Mouse (Mus musculus): ENCODE results near the gene Gpalpp1. TPM values are rescaled to one million over a fixed set of nuclear protein-coding genes. Genes with fewer than 3 reads are reported as not detected.
A peak's percentile ranks its signal among the peaks of the same experiment; 100 is the strongest.

Gpalpp1 gene
- polyA plus RNA-seq, 1 experiment = 4.2 TPM

DNA sequence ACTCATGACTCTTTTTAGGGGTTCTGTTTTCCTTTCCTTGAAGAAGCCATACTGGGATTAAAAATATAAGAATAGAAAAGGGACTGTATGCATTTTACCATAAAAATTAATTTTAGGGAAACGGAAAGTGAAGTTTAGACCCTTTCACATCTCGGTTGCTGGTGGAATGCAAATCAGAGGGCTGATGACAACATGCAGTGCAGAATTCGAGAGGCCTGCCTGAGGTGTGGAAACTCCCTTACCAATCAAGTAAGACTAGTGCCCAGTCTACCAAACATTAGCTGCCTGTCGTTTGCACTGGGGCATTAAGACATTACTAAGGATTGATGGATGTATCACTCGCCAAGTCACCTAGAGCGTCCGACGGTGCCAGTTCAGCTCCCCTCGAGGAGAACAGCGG is 37.7 kb upstream of the Gpalpp1 start:
- no peaks in the 10 kb centered on the region for H3K79me2 ChIP-seq (ENCODE audit: control insufficient read depth, insufficient read depth)
- no peak overlapping the region for H3K4me3 ChIP-seq
- H3K27me3 ChIP-seq (ENCODE audit: control insufficient read depth, insufficient read depth, insufficient read length) = no peaks in the 10 kb centered on the region
- H3K4me2 ChIP-seq (ENCODE audit: low read depth) = no peak overlapping the region
- H3ac ChIP-seq (ENCODE audit: control insufficient read depth, insufficient read length) = no peak overlapping the region
- no peak for TF ChIP-seq CEBPB (IDR thresholded peaks at IDR 0.05; ENCODE audit: insufficient read depth, poor library complexity, severe bottlenecking)
- TF ChIP-seq TCF12 (IDR thresholded peaks at IDR 0.05; ENCODE audit: insufficient read depth, poor library complexity, severe bottlenecking) = no peak
- TF ChIP-seq POLR2A (IDR thresholded peaks at IDR 0.05; ENCODE audit: insufficient read length, low read depth) = no peak
- no peak for TF ChIP-seq MYOG (IDR thresholded peaks at IDR 0.05; ENCODE audit: control insufficient read depth in 1 of 3, insufficient read depth in 1 of 3, insufficient read length in 2 of 3, low read depth in 2 of 3)
- no peak for TF ChIP-seq MYOD1 (IDR thresholded peaks at IDR 0.05; ENCODE audit: control insufficient read depth in 1 of 3, insufficient read length in 2 of 3, low read depth in 2 of 3)
- no peak for TF ChIP-seq E2F4 (IDR thresholded peaks at IDR 0.05; ENCODE audit: insufficient read depth)
- TF ChIP-seq TCF3 (IDR thresholded peaks at IDR 0.05; ENCODE audit: insufficient read length, low read depth) = no peak
- no peak for TF ChIP-seq POLR2AphosphoS2 (IDR thresholded peaks at IDR 0.05; ENCODE audit: insufficient read length, low read depth)
- TF ChIP-seq MAX (IDR thresholded peaks at IDR 0.05; ENCODE audit: low read depth) = no peak
- TF ChIP-seq REST (IDR thresholded peaks at IDR 0.05; ENCODE audit: insufficient read depth, insufficient read length) = no peak
- no peak for TF ChIP-seq SRF (IDR thresholded peaks at IDR 0.05; ENCODE audit: control insufficient read depth, insufficient read length, low read depth)
- H3K36me3 ChIP-seq (ENCODE audit: control insufficient read depth, insufficient read depth) = no peaks in the 10 kb centered on the region

DNA sequence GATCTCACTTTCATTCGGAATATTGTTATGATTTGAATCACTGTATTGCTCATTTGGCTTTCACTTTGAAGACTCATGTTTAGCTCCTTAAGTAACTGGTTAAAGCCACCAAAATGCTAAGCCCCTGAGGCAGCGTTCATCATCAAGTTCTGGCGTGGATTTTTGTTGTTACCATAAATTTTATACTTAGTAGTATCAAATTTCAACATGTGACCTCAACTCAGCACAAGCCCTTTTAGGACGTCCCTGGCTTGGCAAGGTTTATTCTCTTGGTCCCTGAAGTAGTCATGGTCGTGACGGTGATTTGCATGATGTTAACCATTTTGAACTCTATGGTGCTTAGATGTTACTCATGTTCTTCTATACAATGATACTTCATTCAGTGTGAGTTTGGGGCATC is 36.5 kb upstream of the Gpalpp1 start:
- Histone ChIP-seq H3K79me2 (ENCODE audit: control insufficient read depth, insufficient read depth) (no peaks in the 10 kb centered on the region), H3K36me3 (ENCODE audit: control insufficient read depth, insufficient read depth) (no peaks in the 10 kb centered on the region), H3K4me3 (no peak overlapping the region), H3ac (ENCODE audit: control insufficient read depth, insufficient read length) (no peak overlapping the region), H3K27me3 (ENCODE audit: control insufficient read depth, insufficient read depth, insufficient read length) (no peaks in the 10 kb centered on the region), H3K4me2 (ENCODE audit: low read depth) (no peak overlapping the region)
- TF ChIP-seq USF1 (IDR thresholded peaks at IDR 0.05; ENCODE audit: low read depth) (peak; percentile 47), POLR2A (IDR thresholded peaks at IDR 0.05; ENCODE audit: insufficient read length, low read depth) (no peak)

DNA sequence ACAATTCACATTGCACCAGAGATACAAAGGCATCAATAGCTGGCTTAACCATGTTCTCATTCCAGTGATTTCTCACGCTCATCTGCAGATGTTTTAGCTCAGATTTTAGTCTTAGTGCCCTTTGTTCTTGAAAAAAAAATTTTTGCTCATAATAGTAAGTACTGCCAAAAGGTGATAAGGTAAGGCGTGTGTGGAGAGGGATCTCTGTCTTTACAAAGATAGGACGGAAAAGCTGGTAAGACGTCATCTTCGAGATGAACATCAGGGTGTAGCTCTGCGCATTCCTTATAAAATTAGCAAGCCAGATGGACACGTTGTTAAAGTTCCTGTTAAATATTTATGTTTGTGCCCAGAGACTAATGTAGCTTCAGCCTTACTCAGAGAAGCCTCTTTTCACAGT is 35.3 kb upstream of the Gpalpp1 start:
- TF ChIP-seq TCF3 (IDR thresholded peaks at IDR 0.05; ENCODE audit: insufficient read length, low read depth) (no peak), E2F4 (IDR thresholded peaks at IDR 0.05; ENCODE audit: insufficient read depth) (no peak), SRF (IDR thresholded peaks at IDR 0.05; ENCODE audit: control insufficient read depth, insufficient read length, low read depth) (no peak), MYOG (IDR thresholded peaks at IDR 0.05; ENCODE audit: control insufficient read depth in 1 of 3, insufficient read depth in 1 of 3, insufficient read length in 2 of 3, low read depth in 2 of 3) (no peak), CEBPB (IDR thresholded peaks at IDR 0.05; ENCODE audit: insufficient read depth, poor library complexity, severe bottlenecking) (no peak), POLR2A (IDR thresholded peaks at IDR 0.05; ENCODE audit: insufficient read length, low read depth) (no peak), TCF12 (IDR thresholded peaks at IDR 0.05; ENCODE audit: insufficient read depth, poor library complexity, severe bottlenecking) (no peak), POLR2AphosphoS2 (IDR thresholded peaks at IDR 0.05; ENCODE audit: insufficient read length, low read depth) (no peak), MYOD1 (IDR thresholded peaks at IDR 0.05; ENCODE audit: control insufficient read depth in 1 of 3, insufficient read length in 2 of 3, low read depth in 2 of 3) (no peak), MAX (IDR thresholded peaks at IDR 0.05; ENCODE audit: low read depth) (no peak), REST (IDR thresholded peaks at IDR 0.05; ENCODE audit: insufficient read depth, insufficient read length) (no peak), USF1 (IDR thresholded peaks at IDR 0.05; ENCODE audit: low read depth) (no peak)
- Histone ChIP-seq H3K27me3 (ENCODE audit: control insufficient read depth, insufficient read depth, insufficient read length) (no peaks in the 10 kb centered on the region), H3K36me3 (ENCODE audit: control insufficient read depth, insufficient read depth) (no peaks in the 10 kb centered on the region), H3K79me2 (ENCODE audit: control insufficient read depth, insufficient read depth) (no peaks in the 10 kb centered on the region), H3K4me3 (no peak overlapping the region), H3K4me2 (ENCODE audit: low read depth) (no peak overlapping the region), H3ac (ENCODE audit: control insufficient read depth, insufficient read length) (no peak overlapping the region)

DNA sequence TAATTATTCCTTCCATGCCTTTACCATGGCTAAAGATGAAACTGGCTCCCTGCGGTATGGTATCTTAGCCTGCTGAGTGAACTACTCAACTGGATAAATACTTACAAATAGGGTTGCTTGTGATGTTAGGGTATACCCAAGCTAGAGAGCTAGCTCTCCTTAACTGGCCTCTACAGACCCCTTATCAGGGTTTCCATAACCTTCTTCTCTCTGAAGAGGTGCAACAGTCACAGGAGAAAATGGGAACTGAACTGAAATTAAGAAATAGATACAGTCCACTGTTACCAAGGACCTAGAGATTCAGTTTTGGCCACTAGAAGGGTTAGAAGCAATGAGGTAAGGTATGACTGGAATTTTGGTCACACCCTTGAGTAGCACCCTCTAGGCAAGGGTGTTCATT is 34.7 kb upstream of the Gpalpp1 start:
- no peaks in the 10 kb centered on the region for H3K27me3 ChIP-seq (ENCODE audit: control insufficient read depth, insufficient read depth, insufficient read length)
- H3K79me2 ChIP-seq (ENCODE audit: control insufficient read depth, insufficient read depth) = no peaks in the 10 kb centered on the region
- no peak overlapping the region for H3K4me3 ChIP-seq
- no peaks in the 10 kb centered on the region for H3K36me3 ChIP-seq (ENCODE audit: control insufficient read depth, insufficient read depth)
- H3ac ChIP-seq (ENCODE audit: control insufficient read depth, insufficient read length) = no peak overlapping the region
- TF ChIP-seq CEBPB (IDR thresholded peaks at IDR 0.05; ENCODE audit: insufficient read depth, poor library complexity, severe bottlenecking) (no peak), E2F4 (IDR thresholded peaks at IDR 0.05; ENCODE audit: insufficient read depth) (no peak), MAX (IDR thresholded peaks at IDR 0.05; ENCODE audit: low read depth) (no peak), SRF (IDR thresholded peaks at IDR 0.05; ENCODE audit: control insufficient read depth, insufficient read length, low read depth) (no peak), MYOG (IDR thresholded peaks at IDR 0.05; ENCODE audit: control insufficient read depth in 1 of 3, insufficient read depth in 1 of 3, insufficient read length in 2 of 3, low read depth in 2 of 3) (no peak), USF1 (IDR thresholded peaks at IDR 0.05; ENCODE audit: low read depth) (no peak), REST (IDR thresholded peaks at IDR 0.05; ENCODE audit: insufficient read depth, insufficient read length) (no peak), POLR2A (IDR thresholded peaks at IDR 0.05; ENCODE audit: insufficient read length, low read depth) (no peak), TCF12 (IDR thresholded peaks at IDR 0.05; ENCODE audit: insufficient read depth, poor library complexity, severe bottlenecking) (no peak), POLR2AphosphoS2 (IDR thresholded peaks at IDR 0.05; ENCODE audit: insufficient read length, low read depth) (no peak), MYOD1 (IDR thresholded peaks at IDR 0.05; ENCODE audit: control insufficient read depth in 1 of 3, insufficient read length in 2 of 3, low read depth in 2 of 3) (no peak), TCF3 (IDR thresholded peaks at IDR 0.05; ENCODE audit: insufficient read length, low read depth) (no peak)
- H3K4me2 ChIP-seq (ENCODE audit: low read depth) = no peak overlapping the region

DNA sequence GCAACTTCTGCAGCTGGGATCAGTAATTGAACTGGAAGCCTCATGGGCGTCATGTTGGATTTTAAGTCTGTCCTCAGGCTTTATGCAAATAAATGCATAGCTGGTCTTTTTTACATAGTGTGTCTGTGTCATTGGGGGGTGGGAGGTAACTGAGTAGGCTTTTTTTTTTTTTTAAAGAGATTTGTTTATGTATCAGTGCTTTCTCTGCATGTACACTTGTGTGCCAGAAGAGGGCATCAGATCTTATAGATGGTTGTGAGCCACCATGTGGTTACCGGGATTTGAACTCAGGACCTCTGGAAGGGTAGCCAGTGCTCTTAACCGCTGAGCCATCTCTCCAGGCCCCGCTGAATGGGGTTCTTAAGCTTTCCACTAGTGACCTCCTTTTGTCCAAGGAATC is 24.4 kb upstream of the Gpalpp1 start:
- H3K27me3 ChIP-seq (ENCODE audit: control insufficient read depth, insufficient read depth, insufficient read length) = no peaks in the 10 kb centered on the region
- H3K4me2 ChIP-seq (ENCODE audit: low read depth) = no peak overlapping the region
- peaks cover 36% of the 10 kb centered on the region for H3K36me3 ChIP-seq (ENCODE audit: control insufficient read depth, insufficient read depth)
- TF ChIP-seq TCF3 (IDR thresholded peaks at IDR 0.05; ENCODE audit: insufficient read length, low read depth) (no peak), POLR2A (IDR thresholded peaks at IDR 0.05; ENCODE audit: insufficient read length, low read depth) (no peak), TCF12 (IDR thresholded peaks at IDR 0.05; ENCODE audit: insufficient read depth, poor library complexity, severe bottlenecking) (no peak), E2F4 (IDR thresholded peaks at IDR 0.05; ENCODE audit: insufficient read depth) (no peak), CEBPB (IDR thresholded peaks at IDR 0.05; ENCODE audit: insufficient read depth, poor library complexity, severe bottlenecking) (no peak), REST (IDR thresholded peaks at IDR 0.05; ENCODE audit: insufficient read depth, insufficient read length) (no peak), MYOD1 (IDR thresholded peaks at IDR 0.05; ENCODE audit: control insufficient read depth in 1 of 3, insufficient read length in 2 of 3, low read depth in 2 of 3) (no peak), MAX (IDR thresholded peaks at IDR 0.05; ENCODE audit: low read depth) (no peak), POLR2AphosphoS2 (IDR thresholded peaks at IDR 0.05; ENCODE audit: insufficient read length, low read depth) (no peak), USF1 (IDR thresholded peaks at IDR 0.05; ENCODE audit: low read depth) (no peak), MYOG (IDR thresholded peaks at IDR 0.05; ENCODE audit: control insufficient read depth in 1 of 3, insufficient read depth in 1 of 3, insufficient read length in 2 of 3, low read depth in 2 of 3) (no peak), SRF (IDR thresholded peaks at IDR 0.05; ENCODE audit: control insufficient read depth, insufficient read length, low read depth) (no peak)
- H3K79me2 ChIP-seq (ENCODE audit: control insufficient read depth, insufficient read depth) = no peaks in the 10 kb centered on the region
- H3K4me3 ChIP-seq = no peak overlapping the region
- no peak overlapping the region for H3ac ChIP-seq (ENCODE audit: control insufficient read depth, insufficient read length)

Data from myocyte (in vitro differentiated cells).